Mouse (Mus musculus) heart, adult 2 months (tissue): Measurements from ENCODE around the gene Ss18l1. TPM values are rescaled to one million over a fixed set of nuclear protein-coding genes. Genes with fewer than 3 reads are reported as not detected.

ENCODE experiments used
- DNase-seq, 2 experiments: peaks; one replicate each; pipeline ENCODE4 v3.0.0; 2021
- H3K27ac ChIP-seq: fragments of 200-600 bp; 2 replicates; pipeline ENCODE4 v1.8.1; 2022
- H3K27me3 ChIP-seq: fragments of 200-500 bp; 2 replicates; pipeline ENCODE4 v1.6.1; 2012; ENCODE audit warnings: mild to moderate bottlenecking, low read length, inconsistent platforms, mixed read lengths; ENCODE audit not compliant: control insufficient read depth, insufficient read depth
- H3K36me3 ChIP-seq: fragments of 200-500 bp; 2 replicates; pipeline ENCODE4 v1.6.1; 2012; ENCODE audit warnings: low read length, inconsistent platforms; ENCODE audit not compliant: control insufficient read depth, insufficient read depth
- H3K4me1 ChIP-seq: fragments of 200-500 bp; 2 replicates; pipeline ENCODE4 v1.6.1; 2011; ENCODE audit warnings: low read length; ENCODE audit not compliant: control insufficient read depth, insufficient read depth
- H3K4me3 ChIP-seq: fragments of 200-600 bp; 2 replicates; pipeline ENCODE4 v1.8.1; 2022
- H3K79me2 ChIP-seq: fragments of 200-500 bp; replicated peaks from 2 replicates; pipeline ENCODE4 v1.6.1; 2012; ENCODE audit warnings: mild to moderate bottlenecking, inconsistent platforms, low read length, moderate library complexity, mixed read lengths; ENCODE audit not compliant: control insufficient read depth, insufficient read depth
- H3K9ac ChIP-seq: fragments of 200-500 bp; 2 replicates; pipeline ENCODE4 v1.6.1; 2012; ENCODE audit warnings: low read depth, mild to moderate bottlenecking, control low read depth, inconsistent platforms, low read length, mixed read lengths
- CTCF ChIP-seq: fragments of 200-600 bp; IDR thresholded peaks from 2 replicates; pipeline ENCODE4 v1.8.1; 2022; ENCODE audit warnings: antibody characterized with exemption, mild to moderate bottlenecking, moderate library complexity
- EP300 ChIP-seq: fragments of 200-500 bp; IDR thresholded peaks from 2 replicates; pipeline ENCODE4 v1.6.1; 2011; ENCODE audit warnings: low read depth, low read length, control low read depth; ENCODE audit not compliant: insufficient read depth
- POLR2A ChIP-seq: fragments of 200-500 bp; IDR thresholded peaks from 2 replicates; pipeline ENCODE4 v1.6.1; 2011; ENCODE audit warnings: mild to moderate bottlenecking, low read depth, low read length, control low read depth; ENCODE audit not compliant: insufficient read depth
- WGBS: fragments of 180-500 bp; shearing (Covaris S2); methylation state at CpG from one replicate; pipeline ENCODE4 v1.1.7; 2018; 5-methylcytosine and 5-hydroxymethylcytosine counted together
- intact Hi-C: fragments of 180-260 bp; cut with DNase I; formaldehyde crosslinking; loops from one replicate; pipeline ENCODE4 v1.15.1; 2025
- polyA plus RNA-seq: library from polyadenylated mRNA; depleted of rRNA; stranded (reverse); fragments of >200 nt; gene quantifications from 2 replicates; pipeline ENCODE4 v1.2.3, GENCODE M21; 2012
- total RNA-seq, 2 experiments: library from RNA; stranded (reverse); gene quantifications; 2 replicates each; pipeline ENCODE4 v1.2.3; 2021

Ss18l1 gene
- total and polyA plus RNA-seq, 3 experiments = 1.9 to 3.8 (median 2.0) TPM

- H3K27me3 ChIP-seq = peaks cover 7% of the 10 kb centered on the region; the same call in 1 of the 2 replicates
- H3K36me3 ChIP-seq = no peaks in the 10 kb centered on the region
- H3K9ac ChIP-seq = no peak overlapping the region
- H3K27ac ChIP-seq = no peak overlapping the region
- no peaks in the 10 kb centered on the region for H3K79me2 ChIP-seq
- intact Hi-C loops = no loop called here
- TF ChIP-seq CTCF (no peak), POLR2A (no peak), EP300 (no peak)
- DNase-seq = no peak
- 25% methylated on average over 8 of the region's 8 CpGs for WGBS
- H3K4me3 ChIP-seq = no peak overlapping the region
- H3K4me1 ChIP-seq = no peaks in the 10 kb centered on the region; the same call in 1 of the 2 replicates
Measured at GRCm38 (mm10) chr2:180105441-180106190, 63.3 kb downstream of the Ss18l1 start.

- no peak overlapping the region for H3K9ac ChIP-seq
- no peaks in the 10 kb centered on the region; the same call in 1 of the 2 replicates for H3K4me1 ChIP-seq
- 58% methylated on average over 4 of the region's 4 CpGs for WGBS
- no peaks in the 10 kb centered on the region for H3K36me3 ChIP-seq
- H3K27me3 ChIP-seq = peaks cover 7% of the 10 kb centered on the region; the same call in 1 of the 2 replicates
- TF ChIP-seq POLR2A = no peak
- TF ChIP-seq EP300 = no peak
- TF ChIP-seq CTCF = peak; percentile 34
- DNase-seq = no peak
- H3K4me3 ChIP-seq = no peak overlapping the region
- no peak overlapping the region for H3K27ac ChIP-seq
- no peaks in the 10 kb centered on the region for H3K79me2 ChIP-seq
- intact Hi-C loops = no loop called here
Measured at GRCm38 (mm10) chr2:180107081-180107480, 64.8 kb downstream of the Ss18l1 start.

- WGBS = 32% methylated on average over 6 of the region's 6 CpGs
- Histone ChIP-seq H3K79me2 (no peaks in the 10 kb centered on the region), H3K27me3 (peaks cover 7% of the 10 kb centered on the region; the same call in 1 of the 2 replicates), H3K27ac (no peak overlapping the region), H3K4me3 (no peak overlapping the region), H3K36me3 (no peaks in the 10 kb centered on the region), H3K4me1 (no peaks in the 10 kb centered on the region; the same call in 1 of the 2 replicates), H3K9ac (no peak overlapping the region)
- no peak for DNase-seq
- TF ChIP-seq EP300 (no peak), CTCF (no peak), POLR2A (no peak)
- intact Hi-C loops = no loop called here
Measured at GRCm38 (mm10) chr2:180108285-180108684, 66.0 kb downstream of the Ss18l1 start.

DNA sequence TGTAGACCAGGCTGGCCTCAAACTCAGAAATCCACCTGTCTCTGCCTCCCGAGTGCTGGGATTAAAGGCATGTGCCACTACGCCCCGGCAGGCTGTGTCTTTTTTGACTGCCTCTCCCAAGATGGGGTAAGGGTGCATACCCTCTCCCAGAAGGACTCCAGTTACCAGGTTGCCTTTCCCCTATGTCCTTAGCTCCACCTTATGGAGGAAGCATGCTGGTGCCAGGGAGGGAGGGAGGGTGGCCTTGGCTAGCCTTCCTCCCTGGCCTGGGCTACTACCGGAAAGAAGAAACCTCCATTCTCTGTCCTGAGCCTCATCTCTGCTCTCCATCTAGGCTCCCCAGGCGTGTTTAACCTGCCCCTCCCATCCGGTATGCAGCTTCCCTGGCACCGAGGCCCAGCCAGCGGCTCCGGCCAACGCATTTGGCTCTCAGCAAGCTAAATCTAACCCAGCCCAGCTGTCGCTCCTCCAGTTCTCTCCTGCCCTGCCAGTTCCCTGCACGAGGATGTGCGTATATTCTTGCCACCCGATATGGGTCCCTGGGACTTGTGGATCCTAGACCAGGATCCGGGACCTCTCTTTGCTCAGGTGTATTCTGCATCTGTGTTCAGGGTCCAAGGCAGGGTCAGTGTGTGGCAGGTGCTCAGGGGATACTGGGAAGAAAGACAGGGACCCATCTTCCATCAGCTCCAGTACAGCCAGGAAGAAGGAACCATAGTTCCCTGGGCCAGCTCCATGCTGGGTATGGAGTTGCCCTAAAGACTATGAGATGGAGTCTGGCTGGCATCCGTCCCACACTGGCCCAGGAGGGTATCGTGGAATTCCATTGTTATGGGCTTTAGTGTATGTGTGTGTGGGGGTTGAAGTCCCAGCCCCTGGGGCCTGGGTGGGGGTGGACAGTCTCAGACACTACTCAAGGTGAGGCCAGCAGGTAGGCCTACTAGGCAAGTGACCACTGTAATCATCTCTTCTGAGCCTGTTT lies 71.9 kb downstream of the Ss18l1 start:
- Histone ChIP-seq H3K9ac (no peak overlapping the region), H3K79me2 (no peaks in the 10 kb centered on the region), H3K36me3 (no peaks in the 10 kb centered on the region), H3K4me3 (no peak overlapping the region), H3K27ac (peak overlapping the region; percentile 65), H3K27me3 (no peaks in the 10 kb centered on the region), H3K4me1 (peaks cover 17% of the 10 kb centered on the region)
- WGBS = 43% methylated on average over 17 of the region's 17 CpGs
- intact Hi-C loops = no loop called here
- peak; percentile 71 to 83 for DNase-seq
- TF ChIP-seq EP300 = no peak
- peak; percentile 27 for TF ChIP-seq CTCF

DNA sequence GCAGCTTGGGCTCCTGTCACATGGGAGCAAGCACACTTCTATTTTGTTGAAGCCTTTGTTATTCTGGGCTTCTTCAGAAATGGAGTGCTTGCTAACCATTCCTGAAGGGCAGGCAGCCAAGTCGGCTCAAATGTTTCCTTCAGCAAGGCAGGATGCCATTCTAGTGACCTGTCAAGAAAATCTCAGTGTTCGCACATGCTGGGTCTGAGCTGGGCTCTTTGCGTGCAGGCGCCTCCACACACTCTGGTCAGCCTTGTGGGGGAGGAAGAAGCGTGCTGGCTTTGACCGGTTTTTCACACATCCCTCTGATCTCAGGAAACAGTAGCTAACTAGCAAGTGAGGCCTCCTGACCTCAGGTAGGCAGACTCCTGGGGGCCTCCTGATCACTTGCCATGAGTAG lies 73.0 kb downstream of the Ss18l1 start:
- intact Hi-C loops = loop anchor here (5.0 kb wide), 3 partner anchors 43 to 143 kb away; partner anchors contain the start of gene Mtg2
- 12% methylated on average over 6 of the region's 6 CpGs for WGBS

More for the DNA sequence above, 73.0 kb downstream of the Ss18l1 start:
- no peak overlapping the region for H3K9ac ChIP-seq
- H3K4me3 ChIP-seq = no peak overlapping the region
- H3K27me3 ChIP-seq = no peaks in the 10 kb centered on the region
- no peak for TF ChIP-seq EP300
- peak; percentile 50 to 60 for DNase-seq
- H3K4me1 ChIP-seq = peaks cover 20% of the 10 kb centered on the region
- H3K27ac ChIP-seq = peak overlapping the region; percentile 65
- 0 out of 2 replicates have a peak, but pooled peaks cover 2% of the 10 kb centered on the region for H3K79me2 ChIP-seq
- H3K36me3 ChIP-seq = no peaks in the 10 kb centered on the region
